Mouse (Mus musculus) liver, embryonic 16.5 days (tissue): ENCODE results near the gene Slc3a2. TPM values are rescaled to one million over a fixed set of nuclear protein-coding genes. Genes with fewer than 3 reads are reported as not detected.

ENCODE experiments used
- ATAC-seq: fragments of 200-750 bp; cut with Nextera tagmentation; 2 replicates; pipeline ENCODE4 v1.8.0; 2017; ENCODE audit warnings: low read depth, mild to moderate bottlenecking, moderate number of reproducible peaks, moderate library complexity
- H3K27ac ChIP-seq: fragments of 300-500 bp; sonication (generic); 2 replicates; pipeline ENCODE4 v1.5.1; 2014; ENCODE audit warnings: mild to moderate bottlenecking, low read length
- H3K27me3 ChIP-seq: fragments of 300-500 bp; sonication (generic); 2 replicates; pipeline ENCODE4 v1.6.1; 2014; ENCODE audit warnings: low read depth, low read length, mixed read lengths; ENCODE audit not compliant: control insufficient read depth, insufficient read depth
- H3K36me3 ChIP-seq: fragments of 300-500 bp; sonication (generic); 2 replicates; pipeline ENCODE4 v1.6.1; 2014; ENCODE audit warnings: mild to moderate bottlenecking; ENCODE audit not compliant: control insufficient read depth, insufficient read depth
- H3K4me1 ChIP-seq: fragments of 300-500 bp; sonication (generic); 2 replicates; pipeline ENCODE4 v1.6.1; 2014; ENCODE audit warnings: low read depth, low read length, mixed read lengths; ENCODE audit not compliant: control insufficient read depth
- H3K4me2 ChIP-seq: fragments of 300-500 bp; sonication (generic); 2 replicates; pipeline ENCODE4 v1.6.1; 2014; ENCODE audit warnings: low read depth, low read length, mixed read lengths
- H3K4me3 ChIP-seq: fragments of 300-500 bp; sonication (generic); 2 replicates; pipeline ENCODE4 v1.5.1; 2014; ENCODE audit warnings: low read depth, mild to moderate bottlenecking, low read length
- H3K9ac ChIP-seq: fragments of 300-500 bp; sonication (generic); 2 replicates; pipeline ENCODE4 v1.6.1; 2014; ENCODE audit warnings: low read depth, low read length
- H3K9me3 ChIP-seq: fragments of 300-500 bp; sonication (generic); replicated peaks from 2 replicates; pipeline ENCODE4 v1.6.1; 2016; ENCODE audit warnings: low read length; ENCODE audit not compliant: control insufficient read depth
- WGBS: fragments of 180-500 bp; shearing (Covaris S2); extraction: QIAGEN DNeasy Blood & Tissue Kit; methylation state at CpG from one replicate; pipeline ENCODE4 v1.1.7; 2014; ENCODE audit not compliant: insufficient replicate concordance; 5-methylcytosine and 5-hydroxymethylcytosine counted together
- polyA plus RNA-seq: library from polyadenylated mRNA; unstranded; fragments of >200 nt; fragmentation: Nextera tagmentation; extraction: Ambion mirVana; gene quantifications from 2 replicates; pipeline ENCODE4 v1.2.1, GENCODE M21; 2015

Gene Slc3a2
- polyA plus RNA-seq, 1 experiment from 2014 or later: 137 TPM

DNA sequence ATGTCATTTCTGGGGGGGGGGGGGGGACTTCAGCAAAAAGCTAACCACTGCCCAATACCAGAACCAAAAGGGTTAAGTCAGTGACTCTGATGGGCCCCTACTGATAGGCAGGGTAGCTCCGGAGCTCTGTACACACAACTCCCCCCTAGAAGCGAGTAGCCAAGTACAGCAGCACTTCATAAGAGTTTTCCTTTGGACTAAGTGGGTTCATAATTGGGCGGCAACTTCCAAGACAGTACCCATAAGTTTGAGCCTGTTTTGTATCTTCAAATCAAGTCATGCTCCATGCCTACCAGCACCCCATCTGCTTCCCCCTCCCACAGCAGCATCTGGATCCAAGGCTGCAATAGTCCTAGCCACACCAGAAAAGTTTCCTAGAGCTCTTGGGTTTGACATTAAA, 32.5 kb upstream of the Slc3a2 start:
- WGBS: 30% methylated on average over 3 of the region's 3 CpGs
- Histone ChIP-seq H3K4me3 (peak overlapping the region; percentile 98), H3K36me3 (peaks cover 39% of the 10 kb centered on the region), H3K9ac (peak overlapping the region; percentile 90), H3K4me1 (peaks cover 25% of the 10 kb centered on the region), H3K27ac (peak overlapping the region; percentile 95; the same call in 1 of the 2 replicates), H3K9me3 (no peaks in the 10 kb centered on the region), H3K4me2 (peak overlapping the region; percentile 80), H3K27me3 (no peaks in the 10 kb centered on the region)
- no peak for ATAC-seq

- no peak overlapping the region for H3K9ac ChIP-seq
- no peak overlapping the region for H3K27ac ChIP-seq
- no peak overlapping the region for H3K4me3 ChIP-seq
- H3K36me3 ChIP-seq: peaks cover 79% of the 10 kb centered on the region
- ATAC-seq: no peak
- H3K4me2 ChIP-seq: no peak overlapping the region
- no peaks in the 10 kb centered on the region for H3K9me3 ChIP-seq
- WGBS: 63% methylated on average over 2 of the region's 2 CpGs
- no peaks in the 10 kb centered on the region for H3K27me3 ChIP-seq
- H3K4me1 ChIP-seq: peaks cover 9% of the 10 kb centered on the region
These were observed 24.2 kb upstream of the Slc3a2 start for GRCm38 (mm10) chr19:8747368-8747767.

DNA sequence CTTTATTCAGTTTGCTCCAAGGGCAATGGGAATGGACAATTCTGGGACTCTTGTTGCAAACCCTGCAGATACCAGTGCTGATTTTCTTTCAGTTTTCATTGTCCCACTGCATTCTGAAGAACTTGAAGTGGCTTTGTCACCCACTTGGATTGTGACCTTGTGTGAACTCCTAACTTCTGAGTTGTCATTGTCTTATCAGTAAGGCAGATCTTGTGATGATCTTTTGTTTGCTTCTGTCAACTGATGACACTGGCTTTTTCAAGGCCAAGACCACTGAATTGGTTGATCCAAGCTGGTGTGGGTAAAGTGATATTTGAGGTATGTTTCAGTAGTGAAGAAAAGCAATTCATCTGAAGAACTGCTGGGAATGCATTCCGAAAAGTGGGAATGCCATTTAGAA, 22.2 kb upstream of the Slc3a2 start:
- Histone ChIP-seq H3K4me3 (no peak overlapping the region), H3K9ac (no peak overlapping the region), H3K27ac (no peak overlapping the region), H3K4me1 (peaks cover 16% of the 10 kb centered on the region), H3K27me3 (no peaks in the 10 kb centered on the region), H3K36me3 (peaks cover 63% of the 10 kb centered on the region), H3K4me2 (no peak overlapping the region), H3K9me3 (no peaks in the 10 kb centered on the region)
- ATAC-seq: no peak
- WGBS: 81% methylated on average over 1 of the region's 1 CpGs

GRCm38 (mm10) chr19:8742176-8742575, 19.0 kb upstream of the Slc3a2 start:
- WGBS: 6% methylated on average over 14 of the region's 14 CpGs

GRCm38 (mm10) chr19:8741243-8741869, 18.2 kb upstream of the Slc3a2 start, which contains the start of gene Stx5a:
Gene Stx5a (plus strand): TSS chr19:8741413.
- peak within 1 kb of the TSS; percentile 94 for H3K9ac ChIP-seq
- H3K4me3 ChIP-seq: peak within 1 kb of the TSS; percentile 87
- under 1% methylated on average over 36 of the region's 36 CpGs for WGBS
- peak within 1 kb of the TSS; percentile 95 for H3K27ac ChIP-seq
- peak within 1 kb of the TSS; percentile 90 for H3K4me2 ChIP-seq
- ATAC-seq: peak; percentile 97
- peaks cover 37% of the 10 kb centered on the region for H3K36me3 ChIP-seq
- peaks cover 16% of the 10 kb centered on the region for H3K4me1 ChIP-seq
- no peaks in the 10 kb centered on the region for H3K27me3 ChIP-seq
- no peaks in the 10 kb centered on the region for H3K9me3 ChIP-seq

More at GRCm38 (mm10) chr19:8742176-8742575, 19.0 kb upstream of the Slc3a2 start:
- H3K36me3 ChIP-seq: peaks cover 43% of the 10 kb centered on the region
- H3K9ac ChIP-seq: peak overlapping the region; percentile 94
- peaks cover 16% of the 10 kb centered on the region for H3K4me1 ChIP-seq
- no peaks in the 10 kb centered on the region for H3K27me3 ChIP-seq
- no peak for ATAC-seq
- peak overlapping the region; percentile 95 for H3K27ac ChIP-seq
- peak overlapping the region; percentile 87 for H3K4me3 ChIP-seq
- H3K9me3 ChIP-seq: no peaks in the 10 kb centered on the region
- H3K4me2 ChIP-seq: peak overlapping the region; percentile 90

- ATAC-seq: no peak
- Histone ChIP-seq H3K27me3 (no peaks in the 10 kb centered on the region), H3K4me2 (peak within 1 kb of the TSS; percentile 62), H3K36me3 (peaks cover 29% of the 10 kb centered on the region), H3K9ac (peak within 1 kb of the TSS; percentile 94), H3K9me3 (no peaks in the 10 kb centered on the region), H3K4me1 (peaks cover 19% of the 10 kb centered on the region), H3K27ac (peak within 1 kb of the TSS; percentile 95), H3K4me3 (peak within 1 kb of the TSS; percentile 87)
- 73% methylated on average over 14 of the region's 14 CpGs for WGBS
These were observed 17.4 kb upstream of the Slc3a2 start, which contains the start of gene 1700092M07Rik for GRCm38 (mm10) chr19:8740603-8741002. Gene 1700092M07Rik (plus strand): TSS chr19:8740718.

DNA sequence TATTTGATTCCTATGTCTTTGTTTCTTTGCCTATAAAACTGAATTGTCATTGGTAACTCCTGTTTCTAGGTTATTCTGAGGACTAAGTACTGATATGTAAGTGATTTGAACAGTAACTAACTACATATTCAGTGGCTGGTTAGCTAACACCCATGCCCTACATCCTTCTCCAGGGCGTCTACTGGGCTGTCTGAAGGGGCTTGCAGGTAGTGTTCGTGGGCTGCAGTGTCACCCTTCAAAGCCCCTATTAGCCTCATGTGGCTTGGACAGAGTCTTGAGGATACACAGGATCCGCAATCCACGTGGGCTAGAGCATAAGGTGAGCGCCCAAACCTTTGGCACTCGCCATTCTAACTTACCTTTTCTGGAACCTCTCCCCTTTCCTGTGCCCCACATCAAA, 16.5 kb upstream of the Slc3a2 start:
- no peaks in the 10 kb centered on the region for H3K9me3 ChIP-seq
- H3K27me3 ChIP-seq: no peaks in the 10 kb centered on the region
- no peak overlapping the region for H3K4me2 ChIP-seq
- H3K27ac ChIP-seq: no peak overlapping the region
- peaks cover 25% of the 10 kb centered on the region for H3K4me1 ChIP-seq
- H3K9ac ChIP-seq: no peak overlapping the region
- ATAC-seq: no peak
- peaks cover 23% of the 10 kb centered on the region for H3K36me3 ChIP-seq
- WGBS: 76% methylated on average over 6 of the region's 6 CpGs
- no peak overlapping the region for H3K4me3 ChIP-seq

DNA sequence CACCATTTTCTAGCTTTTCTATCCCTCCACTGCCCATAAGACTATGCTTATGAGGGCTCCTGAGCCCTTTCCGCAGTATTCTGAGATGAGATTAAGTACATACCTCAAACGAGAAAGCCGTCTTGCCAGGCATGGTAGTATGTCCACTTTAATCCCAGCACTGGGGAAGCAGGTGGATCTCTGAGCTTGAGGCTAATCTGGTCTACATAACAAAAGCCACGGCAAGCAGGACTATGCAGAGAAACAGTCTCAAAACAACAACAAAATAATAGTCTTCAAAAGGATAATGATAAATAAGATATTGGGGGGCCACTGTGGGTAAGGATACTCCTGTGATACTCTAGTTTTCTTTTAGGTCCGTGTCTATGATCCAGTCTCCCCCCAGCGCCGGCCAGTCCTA, 15.7 kb upstream of the Slc3a2 start:
- Histone ChIP-seq H3K36me3 (peaks cover 20% of the 10 kb centered on the region), H3K9me3 (no peaks in the 10 kb centered on the region), H3K27ac (no peak overlapping the region), H3K9ac (no peak overlapping the region), H3K27me3 (no peaks in the 10 kb centered on the region), H3K4me2 (no peak overlapping the region), H3K4me1 (peaks cover 25% of the 10 kb centered on the region), H3K4me3 (no peak overlapping the region)
- WGBS: 83% methylated on average over 7 of the region's 7 CpGs
- ATAC-seq: no peak

DNA sequence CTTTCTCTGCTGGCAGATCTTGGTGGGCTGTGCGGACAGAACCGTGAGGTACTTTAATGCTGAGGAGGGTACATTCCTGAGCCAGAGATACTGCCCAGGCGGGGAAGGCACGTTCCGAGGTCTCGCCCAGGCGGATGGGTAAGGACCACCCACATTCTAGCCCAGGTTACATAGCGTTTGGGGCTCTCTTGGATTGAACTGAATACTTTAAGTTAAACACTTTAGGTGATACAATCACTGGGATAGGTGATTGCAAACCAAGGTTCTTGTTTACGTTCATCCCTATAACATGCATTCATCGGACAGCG, 12.9 kb upstream of the Slc3a2 start:
- no peaks in the 10 kb centered on the region for H3K9me3 ChIP-seq
- peak; percentile 33 for ATAC-seq
- peak overlapping the region; percentile 62 for H3K27ac ChIP-seq
- H3K9ac ChIP-seq: peak overlapping the region; percentile 83
- peak overlapping the region; percentile 94 for H3K4me2 ChIP-seq
- H3K36me3 ChIP-seq: peaks cover 12% of the 10 kb centered on the region
- H3K4me1 ChIP-seq: peaks cover 16% of the 10 kb centered on the region
- H3K4me3 ChIP-seq: peak overlapping the region; percentile 90
- 2% methylated on average over 11 of the region's 11 CpGs for WGBS
- H3K27me3 ChIP-seq: no peaks in the 10 kb centered on the region
